Mouse (Mus musculus) limb, embryonic 12.5 days (tissue): ENCODE measurements around the gene Me1. TPM values are rescaled to one million over a fixed set of nuclear protein-coding genes. Genes with fewer than 3 reads are reported as not detected.
A peak's percentile ranks its signal among the peaks of the same experiment; 100 is the strongest.

Source experiments
- ATAC-seq: fragments of 200-750 bp; cut with Nextera tagmentation; 2 replicates; pipeline ENCODE4 v1.8.0; 2017; ENCODE audit warnings: low read depth, moderate TSS enrichment; ENCODE audit not compliant: insufficient number of reproducible peaks, insufficient read depth, low FRiP score, low TSS enrichment
- H3K27ac ChIP-seq: fragments of 300-500 bp; sonication (generic); 2 replicates; pipeline ENCODE4 v1.5.1; 2016; ENCODE audit warnings: mild to moderate bottlenecking, moderate library complexity
- H3K27me3 ChIP-seq: fragments of 300-500 bp; sonication (generic); 2 replicates; pipeline ENCODE4 v1.6.1; 2016; ENCODE audit warnings: mild to moderate bottlenecking, moderate library complexity
- H3K36me3 ChIP-seq: fragments of 300-500 bp; sonication (generic); 2 replicates; pipeline ENCODE4 v1.6.1; 2016; ENCODE audit warnings: mild to moderate bottlenecking, moderate library complexity
- H3K4me1 ChIP-seq: fragments of 300-500 bp; sonication (generic); replicated peaks from 2 replicates; pipeline ENCODE4 v1.6.1; 2016
- H3K4me2 ChIP-seq: fragments of 300-500 bp; sonication (generic); 2 replicates; pipeline ENCODE4 v1.6.1; 2016; ENCODE audit warnings: mild to moderate bottlenecking, moderate library complexity
- H3K4me3 ChIP-seq: fragments of 300-500 bp; sonication (generic); replicated peaks from 2 replicates; pipeline ENCODE4 v1.5.1; 2016; ENCODE audit warnings: mild to moderate bottlenecking
- H3K9ac ChIP-seq: fragments of 300-500 bp; sonication (generic); replicated peaks from 2 replicates; pipeline ENCODE4 v1.6.1; 2016; ENCODE audit warnings: mild to moderate bottlenecking, moderate library complexity
- H3K9me3 ChIP-seq: fragments of 300-500 bp; sonication (generic); 2 replicates; pipeline ENCODE4 v1.6.1; 2016; ENCODE audit warnings: mild to moderate bottlenecking, moderate library complexity
- WGBS: fragments of 180-500 bp; shearing (Covaris S2); methylation state at CpG from one replicate; pipeline ENCODE4 v1.1.7; 2016; 5-methylcytosine and 5-hydroxymethylcytosine counted together
- polyA plus RNA-seq: library from polyadenylated mRNA; unstranded; fragments of >200 nt; fragmentation: Nextera tagmentation; extraction: Ambion mirVana; gene quantifications from 2 replicates; pipeline ENCODE4 v1.2.1, GENCODE M21; 2016

The Me1 gene
- polyA plus RNA-seq, 1 experiment from 2014 or later = 16.8 TPM

- H3K4me1 ChIP-seq = peaks cover 18% of the 10 kb centered on the region
- ATAC-seq = peak; percentile 95
- H3K27me3 ChIP-seq = 0 out of 2 replicates have a peak, but pooled peaks cover 2% of the 10 kb centered on the region
- peak within 1 kb of the TSS; percentile 72 for H3K4me3 ChIP-seq
- H3K9me3 ChIP-seq = no peaks in the 10 kb centered on the region
- peak within 1 kb of the TSS; percentile 99 for H3K4me2 ChIP-seq
- under 1% methylated on average over 58 of the region's 59 CpGs for WGBS
- H3K36me3 ChIP-seq = peaks cover 30% of the 10 kb centered on the region
- H3K27ac ChIP-seq = peak within 1 kb of the TSS; percentile 67; the same call in 1 of the 2 replicates
- peak within 1 kb of the TSS; percentile 73 for H3K9ac ChIP-seq
These were observed 124.1 kb downstream of the Me1 start, which contains the start of the genes Pgm3 and Rwdd2a for GRCm38 (mm10) chr9:86571540-86572135. Gene Pgm3 (minus strand): TSS chr9:86571842. Gene Rwdd2a (plus strand): TSS chr9:86571991.

DNA sequence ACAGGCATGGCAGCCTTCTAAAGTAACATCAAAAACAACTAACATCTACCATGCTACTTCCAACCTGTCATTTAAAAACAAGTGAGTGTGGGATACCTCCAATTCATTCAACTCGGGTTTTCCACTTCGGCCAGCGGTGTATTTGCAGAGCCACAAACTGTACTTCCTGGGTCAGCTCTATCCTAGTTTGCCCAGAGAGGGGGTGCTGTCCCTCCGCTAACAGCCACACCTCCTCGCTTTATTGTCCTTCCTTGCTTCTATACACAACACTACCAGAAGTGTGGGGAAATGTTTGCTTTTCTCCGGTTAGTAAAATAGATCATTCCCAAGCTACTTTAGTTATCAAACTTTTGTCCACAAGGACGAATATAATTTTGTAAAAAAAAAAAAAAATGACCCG is 124.8 kb downstream of the Me1 start:
- Histone ChIP-seq H3K4me2 (peak overlapping the region; percentile 99), H3K4me3 (peak overlapping the region; percentile 72), H3K36me3 (peaks cover 33% of the 10 kb centered on the region), H3K27me3 (0 out of 2 replicates have a peak, but pooled peaks cover 2% of the 10 kb centered on the region), H3K9me3 (no peaks in the 10 kb centered on the region), H3K9ac (0 out of 2 replicates have a peak overlapping the region, but pooled peaks have one; percentile 37), H3K4me1 (peaks cover 15% of the 10 kb centered on the region), H3K27ac (no peak overlapping the region)
- ATAC-seq = no peak
- 16% methylated on average over 8 of the region's 8 CpGs for WGBS

DNA sequence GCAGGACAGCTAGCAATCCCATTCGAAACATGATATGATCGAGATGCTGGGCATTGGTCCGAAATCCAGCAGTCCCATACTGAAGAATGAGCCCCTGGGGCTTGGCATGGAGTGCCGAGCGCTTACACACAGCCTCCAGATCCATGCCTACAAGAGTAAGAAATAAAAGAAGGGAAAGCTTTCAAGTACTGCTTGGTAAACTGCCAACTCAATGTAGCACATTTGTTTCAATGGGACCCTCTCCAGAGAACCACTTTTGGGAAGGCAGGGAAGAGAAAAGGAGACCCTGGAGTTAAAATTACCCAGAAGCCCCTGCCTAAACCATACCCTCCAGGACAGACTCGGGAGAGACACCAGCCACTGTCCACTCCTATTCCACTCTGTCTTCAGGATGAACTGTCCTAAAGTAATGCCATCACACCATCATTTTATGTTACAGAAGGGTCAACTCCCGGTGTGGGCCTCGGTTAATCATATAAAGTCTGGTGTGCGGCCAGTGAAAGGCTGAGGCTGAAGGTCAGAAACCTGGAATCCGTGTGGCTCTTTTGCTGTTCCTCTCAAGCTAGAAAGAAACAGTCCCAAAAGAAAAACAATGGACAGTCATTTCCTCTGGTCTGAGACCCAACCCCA is 125.4 kb downstream of the Me1 start:
- 83% methylated on average over 10 of the region's 10 CpGs for WGBS
- H3K9ac ChIP-seq = no peak overlapping the region

GRCm38 (mm10) chr9:86569314-86569910 is 126.3 kb downstream of the Me1 start:
- Histone ChIP-seq H3K4me3 (no peak overlapping the region), H3K9me3 (no peaks in the 10 kb centered on the region), H3K27ac (no peak overlapping the region), H3K4me1 (peaks cover 15% of the 10 kb centered on the region), H3K9ac (no peak overlapping the region), H3K36me3 (peaks cover 48% of the 10 kb centered on the region), H3K4me2 (no peak overlapping the region), H3K27me3 (0 out of 2 replicates have a peak, but pooled peaks cover 2% of the 10 kb centered on the region)
- 84% methylated on average over 3 of the region's 3 CpGs for WGBS
- no peak for ATAC-seq

More for the DNA sequence above, 125.4 kb downstream of the Me1 start:
- Histone ChIP-seq H3K4me2 (peak overlapping the region; percentile 99), H3K9me3 (no peaks in the 10 kb centered on the region), H3K27me3 (0 out of 2 replicates have a peak, but pooled peaks cover 2% of the 10 kb centered on the region), H3K27ac (no peak overlapping the region), H3K36me3 (peaks cover 39% of the 10 kb centered on the region), H3K4me3 (peak overlapping the region; percentile 72), H3K4me1 (peaks cover 15% of the 10 kb centered on the region)
- ATAC-seq = no peak

DNA sequence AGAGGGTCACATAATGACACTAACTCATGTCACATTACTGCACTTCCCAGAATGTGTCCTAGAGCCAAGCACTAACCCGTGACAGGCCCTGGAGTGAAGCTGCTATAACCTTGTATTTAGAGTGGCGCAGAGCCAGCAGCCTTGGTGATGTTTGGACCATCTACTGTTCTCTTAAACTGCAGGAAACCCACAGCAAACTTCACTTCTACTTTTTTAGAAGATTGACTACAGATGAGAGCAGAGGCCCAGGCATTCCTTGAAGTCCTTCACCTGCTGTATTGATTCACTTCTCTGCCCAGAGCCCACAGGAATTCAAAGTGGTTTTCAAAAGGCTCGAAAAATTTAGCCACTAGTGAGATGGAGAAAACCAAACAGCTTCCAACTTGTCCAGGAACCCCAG is 135.2 kb downstream of the Me1 start:
- no peak overlapping the region for H3K4me3 ChIP-seq
- 86% methylated on average over 3 of the region's 3 CpGs for WGBS
- H3K4me2 ChIP-seq = no peak overlapping the region
- no peaks in the 10 kb centered on the region for H3K27me3 ChIP-seq
- H3K27ac ChIP-seq = no peak overlapping the region
- H3K4me1 ChIP-seq = no peaks in the 10 kb centered on the region
- H3K9me3 ChIP-seq = no peaks in the 10 kb centered on the region
- H3K9ac ChIP-seq = no peak overlapping the region
- ATAC-seq = no peak
- H3K36me3 ChIP-seq = peaks cover 87% of the 10 kb centered on the region

- Histone ChIP-seq H3K27me3 (no peaks in the 10 kb centered on the region), H3K9ac (no peak overlapping the region), H3K9me3 (no peaks in the 10 kb centered on the region), H3K36me3 (peaks cover 83% of the 10 kb centered on the region), H3K4me3 (no peak overlapping the region), H3K27ac (no peak overlapping the region), H3K4me2 (no peak overlapping the region), H3K4me1 (no peaks in the 10 kb centered on the region)
- WGBS = 91% methylated on average over 4 of the region's 4 CpGs
- no peak for ATAC-seq
These were observed 141.1 kb downstream of the Me1 start for GRCm38 (mm10) chr9:86554641-86555040.

GRCm38 (mm10) chr9:86553886-86554285 is 141.9 kb downstream of the Me1 start:
- H3K4me1 ChIP-seq = no peaks in the 10 kb centered on the region
- H3K4me2 ChIP-seq = no peak overlapping the region
- no peak overlapping the region for H3K9ac ChIP-seq
- ATAC-seq = no peak
- no peak overlapping the region for H3K27ac ChIP-seq
- no peaks in the 10 kb centered on the region for H3K9me3 ChIP-seq
- peaks cover 81% of the 10 kb centered on the region for H3K36me3 ChIP-seq
- no peaks in the 10 kb centered on the region for H3K27me3 ChIP-seq
- WGBS = 88% methylated on average over 9 of the region's 9 CpGs
- H3K4me3 ChIP-seq = no peak overlapping the region

DNA sequence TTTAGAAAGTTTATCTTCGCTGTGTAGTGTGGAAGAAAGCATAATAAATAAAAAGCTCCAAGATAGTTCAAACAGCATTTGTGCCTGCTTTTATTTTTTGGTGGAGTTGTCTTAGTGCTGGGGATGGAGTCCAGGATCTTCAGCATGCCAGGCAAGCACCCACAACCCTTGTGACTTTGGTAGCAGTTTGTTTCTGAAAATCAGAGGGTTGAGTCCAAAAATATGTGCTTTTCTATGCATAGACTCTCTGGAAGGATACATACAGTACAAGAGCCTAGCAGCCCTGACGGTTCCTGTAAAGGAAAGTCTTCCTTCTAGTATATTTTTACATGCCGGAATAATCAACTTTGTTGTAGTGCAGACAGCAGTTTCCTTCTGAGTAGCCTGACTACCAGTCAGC is 145.0 kb downstream of the Me1 start:
- Histone ChIP-seq H3K4me3 (no peak overlapping the region), H3K9me3 (no peaks in the 10 kb centered on the region), H3K36me3 (peaks cover 72% of the 10 kb centered on the region), H3K4me2 (no peak overlapping the region), H3K27me3 (no peaks in the 10 kb centered on the region), H3K9ac (no peak overlapping the region), H3K27ac (no peak overlapping the region), H3K4me1 (no peaks in the 10 kb centered on the region)
- ATAC-seq = no peak
- WGBS = 85% methylated on average over 3 of the region's 3 CpGs

- no peak overlapping the region for H3K27ac ChIP-seq
- 87% methylated on average over 5 of the region's 5 CpGs for WGBS
- H3K27me3 ChIP-seq = no peaks in the 10 kb centered on the region
- H3K9me3 ChIP-seq = no peaks in the 10 kb centered on the region
- peaks cover 68% of the 10 kb centered on the region for H3K36me3 ChIP-seq
- no peak overlapping the region for H3K9ac ChIP-seq
- no peak overlapping the region for H3K4me3 ChIP-seq
- no peak for ATAC-seq
- no peak overlapping the region for H3K4me2 ChIP-seq
- H3K4me1 ChIP-seq = no peaks in the 10 kb centered on the region
These were observed 146.1 kb downstream of the Me1 start for GRCm38 (mm10) chr9:86549637-86550162.

GRCm38 (mm10) chr9:86544559-86544958 is 151.2 kb downstream of the Me1 start:
- Histone ChIP-seq H3K4me2 (no peak overlapping the region), H3K4me3 (no peak overlapping the region), H3K9ac (no peak overlapping the region), H3K9me3 (no peaks in the 10 kb centered on the region), H3K36me3 (peaks cover 69% of the 10 kb centered on the region), H3K27ac (no peak overlapping the region), H3K4me1 (no peaks in the 10 kb centered on the region), H3K27me3 (no peaks in the 10 kb centered on the region)
- WGBS = 75% methylated on average over 1 of the region's 1 CpGs
- no peak for ATAC-seq

- Histone ChIP-seq H3K9me3 (no peaks in the 10 kb centered on the region), H3K27ac (no peak overlapping the region), H3K4me2 (no peak overlapping the region), H3K4me3 (no peak overlapping the region), H3K27me3 (no peaks in the 10 kb centered on the region), H3K36me3 (peaks cover 60% of the 10 kb centered on the region), H3K4me1 (no peaks in the 10 kb centered on the region), H3K9ac (no peak overlapping the region)
- 94% methylated on average over 3 of the region's 3 CpGs for WGBS
- ATAC-seq = no peak
These were observed 152.3 kb downstream of the Me1 start for GRCm38 (mm10) chr9:86543451-86543850.
